Mouse (Mus musculus) kidney, postnatal 0 days (tissue): Measurements from ENCODE around the gene Krtap9-5. TPM values are rescaled to one million over a fixed set of nuclear protein-coding genes. Genes with fewer than 3 reads are reported as not detected.

Experiments used
- ATAC-seq: fragments of 200-750 bp; cut with Nextera tagmentation; replicated peaks from 2 replicates; pipeline ENCODE4 v1.8.0; 2017; ENCODE audit warnings: low read depth, moderate number of reproducible peaks, moderate TSS enrichment, moderate library complexity; ENCODE audit not compliant: low FRiP score
- DNase-seq: peaks from one replicate; pipeline ENCODE4 v3.0.0-alpha.2; 2016; ENCODE audit warnings: low spot score
- H3K27ac ChIP-seq: fragments of 300-500 bp; sonication (generic); 2 replicates; pipeline ENCODE4 v1.5.1; 2014; ENCODE audit warnings: mild to moderate bottlenecking
- H3K27me3 ChIP-seq: fragments of 300-500 bp; sonication (generic); 2 replicates; pipeline ENCODE4 v1.6.1; 2014; ENCODE audit warnings: low read length, mixed read lengths; ENCODE audit not compliant: insufficient read depth
- H3K36me3 ChIP-seq: fragments of 300-500 bp; sonication (generic); 2 replicates; pipeline ENCODE4 v1.6.1; 2014; ENCODE audit warnings: low read length, mixed read lengths; ENCODE audit not compliant: insufficient read depth
- H3K4me1 ChIP-seq: fragments of 300-500 bp; sonication (generic); replicated peaks from 2 replicates; pipeline ENCODE4 v1.6.1; 2014; ENCODE audit warnings: antibody characterized with exemption, low read length, mixed read lengths; ENCODE audit not compliant: insufficient read depth
- H3K4me2 ChIP-seq: fragments of 300-500 bp; sonication (generic); 2 replicates; pipeline ENCODE4 v1.6.1; 2014; ENCODE audit warnings: mild to moderate bottlenecking, low read length, moderate library complexity, mixed read lengths
- H3K4me3 ChIP-seq: fragments of 300-500 bp; sonication (generic); replicated peaks from 2 replicates; pipeline ENCODE4 v1.5.1; 2014; ENCODE audit warnings: low read depth, low read length
- H3K9ac ChIP-seq: fragments of 300-500 bp; sonication (generic); 2 replicates; pipeline ENCODE4 v1.6.1; 2014; ENCODE audit warnings: low read depth, low read length
- H3K9me3 ChIP-seq: fragments of 300-500 bp; sonication (generic); replicated peaks from 2 replicates; pipeline ENCODE4 v1.6.1; 2016; ENCODE audit warnings: low read length, inconsistent platforms, mixed read lengths
- CTCF ChIP-seq: IDR thresholded peaks from 2 replicates; pipeline ENCODE4 v1.5.1; 2016; ENCODE audit warnings: antibody characterized with exemption, low read depth, mild to moderate bottlenecking, moderate library complexity
- WGBS: fragments of 180-500 bp; shearing (Covaris S2); extraction: QIAGEN DNeasy Blood & Tissue Kit; methylation state at CpG from one replicate; pipeline ENCODE4 v1.1.7; 2014; 5-methylcytosine and 5-hydroxymethylcytosine counted together
- polyA plus RNA-seq: library from polyadenylated mRNA; unstranded; fragments of >200 nt; fragmentation: Nextera tagmentation; extraction: Ambion mirVana; gene quantifications from 2 replicates; pipeline ENCODE4 v1.2.1, GENCODE M21; 2015

Krtap9-5 gene
- polyA plus RNA-seq, 1 experiment from 2014 or later, result not detected

DNA sequence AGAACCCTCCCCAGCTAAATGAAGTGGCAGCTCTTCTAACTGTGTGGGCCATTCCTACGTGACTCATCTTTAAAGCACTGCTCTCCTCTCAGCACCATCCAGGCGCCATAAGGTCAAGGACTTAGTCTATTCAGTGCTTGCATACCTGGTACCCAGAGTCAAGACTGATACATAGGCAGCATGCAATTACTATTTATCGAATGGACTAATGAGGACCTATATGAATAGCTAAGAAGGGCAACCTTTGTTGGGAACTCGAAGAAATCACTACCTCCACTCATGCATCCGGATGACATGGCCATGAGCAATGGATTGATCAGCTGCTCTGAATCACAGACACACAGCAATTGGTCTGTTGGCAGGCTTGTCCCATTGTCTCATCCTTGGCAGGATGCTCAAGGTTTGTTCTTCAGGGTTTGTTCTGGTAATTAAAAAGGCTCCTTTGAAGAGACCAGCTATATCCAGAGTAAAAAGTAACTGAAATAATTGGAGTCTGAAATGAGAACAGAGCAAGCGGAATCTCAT lies 41.7 kb downstream of the Krtap9-5 start:
- H3K9me3 ChIP-seq, result no peaks in the 10 kb centered on the region
- H3K9ac ChIP-seq, result no peak overlapping the region
- no peak for ATAC-seq
- H3K4me3 ChIP-seq, result no peak overlapping the region
- WGBS, result 80% methylated on average over 6 of the region's 6 CpGs
- 0 out of 2 replicates have a peak, but pooled peaks cover 3% of the 10 kb centered on the region for H3K4me1 ChIP-seq
- no peak overlapping the region for H3K4me2 ChIP-seq
- no peaks in the 10 kb centered on the region for H3K36me3 ChIP-seq
- H3K27ac ChIP-seq, result no peak overlapping the region
- no peaks in the 10 kb centered on the region for H3K27me3 ChIP-seq
- DNase-seq, result no peak
- TF ChIP-seq CTCF, result no peak

GRCm38 (mm10) chr11:99990571-99990970 lies 42.3 kb downstream of the Krtap9-5 start:
- no peaks in the 10 kb centered on the region for H3K36me3 ChIP-seq
- H3K27me3 ChIP-seq, result no peaks in the 10 kb centered on the region
- no peaks in the 10 kb centered on the region for H3K9me3 ChIP-seq
- no peak for TF ChIP-seq CTCF
- H3K4me2 ChIP-seq, result no peak overlapping the region
- no peak overlapping the region for H3K27ac ChIP-seq
- 81% methylated on average over 3 of the region's 3 CpGs for WGBS
- DNase-seq (no peak), ATAC-seq (no peak)
- H3K9ac ChIP-seq, result no peak overlapping the region
- no peak overlapping the region for H3K4me3 ChIP-seq
- 0 out of 2 replicates have a peak, but pooled peaks cover 3% of the 10 kb centered on the region for H3K4me1 ChIP-seq

DNA sequence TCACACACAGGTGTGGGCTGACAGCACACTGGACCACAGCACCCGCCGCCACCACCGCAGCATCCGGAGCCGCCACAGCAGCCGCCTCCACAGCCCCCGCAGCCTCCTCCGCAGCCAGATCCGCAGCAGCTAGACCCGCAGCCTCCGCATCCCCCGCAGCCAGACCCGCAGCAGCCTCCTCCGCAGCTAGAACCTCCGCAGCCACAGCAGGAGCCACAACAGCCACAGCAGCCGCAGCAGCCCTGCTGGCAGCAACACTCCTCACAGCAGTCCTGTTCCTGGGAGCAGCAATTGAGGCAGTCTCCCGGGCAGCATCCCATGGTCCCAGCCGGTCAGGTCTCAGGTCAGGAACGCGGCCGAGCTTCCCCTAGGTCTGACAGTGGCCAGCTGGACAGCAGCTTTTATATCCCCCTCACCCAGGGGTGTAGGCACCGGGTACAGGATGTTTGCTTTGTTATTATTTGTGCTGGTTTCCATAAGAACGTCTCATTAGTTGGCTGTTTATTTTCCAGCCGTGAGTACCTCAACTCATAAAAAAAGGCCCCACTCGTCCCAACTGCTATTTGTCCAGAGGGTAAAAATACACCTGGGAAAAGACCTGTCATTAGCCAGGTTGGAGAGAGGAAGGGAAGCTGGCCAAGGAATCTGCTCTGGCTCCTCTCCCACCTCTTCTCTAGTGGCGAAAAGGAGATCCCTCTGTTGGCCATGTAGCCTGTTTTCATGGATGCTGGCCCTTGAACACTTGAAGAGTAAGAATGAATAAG lies 45.5 kb downstream of the Krtap9-5 start, which contains the start of gene Krtap17-1:
Gene Krtap17-1, minus strand, starts transcription at position 375 of the 764 bp plus-strand sequence.
- ATAC-seq (no peak), DNase-seq (peak; percentile 9)
- Histone ChIP-seq H3K4me1 (0 out of 2 replicates have a peak, but pooled peaks cover 3% of the 10 kb centered on the region), H3K27me3 (no peaks in the 10 kb centered on the region), H3K4me3 (no peak within 1 kb of the TSS), H3K9me3 (no peaks in the 10 kb centered on the region), H3K4me2 (peak within 1 kb of the TSS; percentile 15; the same call in 1 of the 2 replicates), H3K27ac (no peak within 1 kb of the TSS), H3K36me3 (no peaks in the 10 kb centered on the region), H3K9ac (no peak within 1 kb of the TSS)
- 11% methylated on average over 26 of the region's 26 CpGs for WGBS
- TF ChIP-seq CTCF, result no peak

- 29% methylated on average over 4 of the region's 4 CpGs for WGBS
- Histone ChIP-seq H3K9me3 (no peaks in the 10 kb centered on the region), H3K4me3 (no peak overlapping the region), H3K4me1 (0 out of 2 replicates have a peak, but pooled peaks cover 3% of the 10 kb centered on the region), H3K4me2 (no peak overlapping the region), H3K36me3 (no peaks in the 10 kb centered on the region), H3K9ac (no peak overlapping the region), H3K27ac (no peak overlapping the region), H3K27me3 (no peaks in the 10 kb centered on the region)
- ATAC-seq (no peak), DNase-seq (no peak)
- TF ChIP-seq CTCF, result no peak
These were observed 46.0 kb downstream of the Krtap9-5 start for GRCm38 (mm10) chr11:99994384-99994661.

DNA sequence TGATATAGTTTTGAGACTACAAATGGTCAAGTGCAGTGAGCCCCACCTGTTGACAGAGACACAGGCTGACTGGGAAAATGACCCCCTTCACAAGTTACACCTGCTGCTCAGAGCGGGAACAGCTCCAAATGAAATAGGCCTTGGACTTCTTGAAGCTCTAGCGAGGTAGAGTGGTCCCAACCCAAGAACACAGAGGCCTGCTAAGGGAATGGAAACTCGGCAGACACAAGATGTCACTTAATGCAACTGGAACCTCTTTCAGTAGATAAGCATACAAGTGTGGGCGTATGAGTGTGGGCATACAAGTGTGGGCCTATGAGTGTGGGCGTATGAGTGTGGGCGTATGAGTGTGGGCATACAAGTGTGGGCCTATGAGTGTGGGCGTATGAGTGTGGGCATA lies 50.8 kb downstream of the Krtap9-5 start:
- 94% methylated on average over 7 of the region's 7 CpGs for WGBS

More for the DNA sequence above, 50.8 kb downstream of the Krtap9-5 start:
- TF ChIP-seq CTCF, result no peak
- Histone ChIP-seq H3K4me3 (no peak overlapping the region), H3K9ac (no peak overlapping the region), H3K9me3 (no peaks in the 10 kb centered on the region), H3K27ac (no peak overlapping the region), H3K27me3 (no peaks in the 10 kb centered on the region), H3K36me3 (no peaks in the 10 kb centered on the region), H3K4me2 (no peak overlapping the region), H3K4me1 (no peaks in the 10 kb centered on the region)
- DNase-seq (no peak), ATAC-seq (no peak)

Other genes starting within 250 kb of the Krtap9-5 start
- gene Gm14180, start 214.2 kb upstream of the Krtap9-5 start, polyA plus RNA-seq, result not detected in 2 replicates
- gene Gm11595, start 175.6 kb upstream of the Krtap9-5 start, polyA plus RNA-seq, result not detected in 2 replicates
- not detected in 2 replicates for gene Krtap4-8, start 167.8 kb upstream of the Krtap9-5 start, polyA plus RNA-seq
- not detected in 2 replicates for gene Krtap4-9, start 163.3 kb upstream of the Krtap9-5 start, polyA plus RNA-seq
- gene Gm11596, start 155.0 kb upstream of the Krtap9-5 start, polyA plus RNA-seq, result not detected in 2 replicates
- not detected in 2 replicates for gene Gm11569, start 149.5 kb upstream of the Krtap9-5 start, polyA plus RNA-seq
- gene Gm11554, start 144.0 kb upstream of the Krtap9-5 start, polyA plus RNA-seq, result not detected in 2 replicates
- not detected in 2 replicates for gene Krtap4-13, start 138.6 kb upstream of the Krtap9-5 start, polyA plus RNA-seq
- gene Gm11564, start 132.8 kb upstream of the Krtap9-5 start, polyA plus RNA-seq, result not detected in 2 replicates
- not detected in 2 replicates for gene 2300003K06Rik, start 110.4 kb upstream of the Krtap9-5 start, polyA plus RNA-seq
- not detected in 2 replicates for gene Krtap4-16, start 96.9 kb upstream of the Krtap9-5 start, polyA plus RNA-seq
- gene Gm11568, start 90.6 kb upstream of the Krtap9-5 start, polyA plus RNA-seq, result not detected in 2 replicates
- not detected in 2 replicates for gene Gm11559, start 84.0 kb upstream of the Krtap9-5 start, polyA plus RNA-seq
- gene Krtap9-1, start 75.1 kb upstream of the Krtap9-5 start, polyA plus RNA-seq, result not detected in 2 replicates
- not detected in 2 replicates for gene Gm11567, start 69.3 kb upstream of the Krtap9-5 start, polyA plus RNA-seq
- gene Krtap31-1, start 40.6 kb upstream of the Krtap9-5 start, polyA plus RNA-seq, result not detected in 2 replicates
- gene Gm11565, start 33.7 kb upstream of the Krtap9-5 start, polyA plus RNA-seq, result not detected in 2 replicates
- not detected in 2 replicates for gene Krtap31-2, start 12.2 kb upstream of the Krtap9-5 start, polyA plus RNA-seq
- not detected in 2 replicates for gene Krtap29-1, start 30.6 kb downstream of the Krtap9-5 start, polyA plus RNA-seq
- gene Krtap16-1, start 38.1 kb downstream of the Krtap9-5 start, polyA plus RNA-seq, result not detected in 2 replicates
- gene Krtap17-1, start 45.5 kb downstream of the Krtap9-5 start, polyA plus RNA-seq, result not detected in 2 replicates
- gene Krt33a, start 67.7 kb downstream of the Krtap9-5 start, polyA plus RNA-seq, result not detected in 2 replicates
- not detected in 2 replicates for gene Krt33b, start 81.4 kb downstream of the Krtap9-5 start, polyA plus RNA-seq
- not detected in 2 replicates for gene Krt34, start 93.1 kb downstream of the Krtap9-5 start, polyA plus RNA-seq
- not detected in 2 replicates for gene Krt31, start 102.1 kb downstream of the Krtap9-5 start, polyA plus RNA-seq
- not detected in 2 replicates for gene Krt32, start 139.8 kb downstream of the Krtap9-5 start, polyA plus RNA-seq
- gene Krt35, start 147.8 kb downstream of the Krtap9-5 start, polyA plus RNA-seq, result not detected in 2 replicates
- gene Krt36, start 157.2 kb downstream of the Krtap9-5 start, polyA plus RNA-seq, result 0.78 and 1.2 TPM in 2 replicates
- 0.08 and 0.10 TPM in 2 replicates for gene Krt13, start 173.1 kb downstream of the Krtap9-5 start, polyA plus RNA-seq
- gene Krt15, start 187.5 kb downstream of the Krtap9-5 start, polyA plus RNA-seq, result 2.9 and 3.0 TPM in 2 replicates
- 90.5 and 94.0 TPM in 2 replicates for gene Krt19, start 200.2 kb downstream of the Krtap9-5 start, polyA plus RNA-seq
- not detected in 2 replicates for gene Krt9, start 244.8 kb downstream of the Krtap9-5 start, polyA plus RNA-seq